Mouse (Mus musculus) thymus, adult 2 months (tissue): Measurements from ENCODE around the gene Ttc21a. TPM values are rescaled to one million over a fixed set of nuclear protein-coding genes. Genes with fewer than 3 reads are reported as not detected.

Source experiments
- DNase-seq: peaks from one replicate; pipeline ENCODE4 v3.0.0; 2021
- H3K27ac ChIP-seq: fragments of 200-500 bp; 2 replicates; pipeline ENCODE4 v1.5.1; 2012; ENCODE audit warnings: low read length, control low read depth; ENCODE audit not compliant: control insufficient read depth, insufficient read depth
- H3K27me3 ChIP-seq: fragments of 200-500 bp; 2 replicates; pipeline ENCODE4 v1.6.1; 2012; ENCODE audit warnings: mild to moderate bottlenecking, low read length, moderate library complexity, mixed read lengths; ENCODE audit not compliant: control insufficient read depth, insufficient read depth
- H3K36me3 ChIP-seq: fragments of 200-500 bp; 2 replicates; pipeline ENCODE4 v1.6.1; 2012; ENCODE audit warnings: mild to moderate bottlenecking, low read length, moderate library complexity; ENCODE audit not compliant: control insufficient read depth, insufficient read depth
- H3K4me1 ChIP-seq: fragments of 200-500 bp; replicated peaks from 2 replicates; pipeline ENCODE4 v1.6.1; 2012; ENCODE audit warnings: low read length; ENCODE audit not compliant: control insufficient read depth, insufficient read depth
- H3K4me3 ChIP-seq: fragments of 200-500 bp; 2 replicates; pipeline ENCODE4 v1.5.1; 2012; ENCODE audit warnings: mild to moderate bottlenecking, low read length, control low read depth, moderate library complexity; ENCODE audit not compliant: control insufficient read depth, insufficient read depth
- CTCF ChIP-seq: fragments of 200-500 bp; IDR thresholded peaks from 2 replicates; pipeline ENCODE4 v1.5.1; 2012; ENCODE audit warnings: mild to moderate bottlenecking, control low read depth, low read length, moderate library complexity, borderline replicate concordance; ENCODE audit not compliant: control insufficient read depth, poor library complexity, insufficient read depth; ENCODE audit errors: extremely low read depth
- POLR2A ChIP-seq: fragments of 200-500 bp; IDR thresholded peaks from 2 replicates; pipeline ENCODE4 v1.6.1; 2012; ENCODE audit warnings: mild to moderate bottlenecking, low read length, control low read depth, moderate library complexity; ENCODE audit not compliant: control insufficient read depth, poor library complexity, insufficient read depth; ENCODE audit errors: extremely low read depth
- WGBS: fragments of 180-500 bp; shearing (Covaris S2); methylation state at CpG from one replicate; pipeline ENCODE4 v1.1.7; 2018; 5-methylcytosine and 5-hydroxymethylcytosine counted together
- polyA plus RNA-seq: library from polyadenylated mRNA; depleted of rRNA; stranded (reverse); fragments of >200 nt; gene quantifications from 2 replicates; pipeline ENCODE4 v1.2.3, GENCODE M21; 2012

Ttc21a gene
- polyA plus RNA-seq, 1 experiment: 0.18 TPM

DNA sequence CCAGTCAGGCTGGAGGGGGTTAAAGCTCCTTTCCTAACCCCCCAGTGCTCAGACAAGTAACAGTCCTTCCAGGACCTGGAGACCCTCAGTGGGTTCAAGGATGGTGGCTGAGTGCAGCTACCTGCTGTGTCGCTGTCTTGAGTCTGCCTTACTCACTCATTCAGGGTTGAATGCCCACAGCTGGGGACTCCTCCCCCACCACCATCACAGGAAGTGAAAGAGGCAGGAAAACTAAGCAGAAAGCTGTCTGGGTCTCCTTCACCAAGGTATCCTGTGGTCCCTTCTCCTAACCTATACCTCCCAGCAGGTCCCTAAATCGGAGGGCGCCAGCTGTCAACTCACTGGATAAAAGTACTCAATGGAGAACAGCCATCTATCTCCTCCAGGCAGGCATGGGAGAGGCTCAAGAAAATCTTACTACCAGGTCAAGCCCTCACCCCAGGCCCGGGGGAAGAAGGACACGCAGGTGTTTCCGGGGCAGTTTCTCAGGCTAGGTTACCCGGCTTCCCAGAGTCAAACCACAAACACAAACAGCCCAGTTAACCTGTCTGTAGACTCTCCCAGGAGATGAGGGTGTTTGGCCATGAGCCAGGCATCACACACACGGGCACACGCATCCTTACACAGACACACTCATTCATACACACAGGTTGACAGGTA lies 40.9 kb downstream of the Ttc21a start:
- no peaks in the 10 kb centered on the region for H3K27me3 ChIP-seq
- H3K36me3 ChIP-seq: peaks cover 25% of the 10 kb centered on the region
- H3K27ac ChIP-seq: peak overlapping the region; percentile 93
- peak overlapping the region; percentile 57 for H3K4me3 ChIP-seq
- TF ChIP-seq POLR2A: no peak; the same call in 1 of the 2 replicates
- TF ChIP-seq CTCF: no peak
- DNase-seq: peak; percentile 84
- 3% methylated on average over 9 of the region's 9 CpGs for WGBS
- H3K4me1 ChIP-seq: peaks cover 41% of the 10 kb centered on the region

DNA sequence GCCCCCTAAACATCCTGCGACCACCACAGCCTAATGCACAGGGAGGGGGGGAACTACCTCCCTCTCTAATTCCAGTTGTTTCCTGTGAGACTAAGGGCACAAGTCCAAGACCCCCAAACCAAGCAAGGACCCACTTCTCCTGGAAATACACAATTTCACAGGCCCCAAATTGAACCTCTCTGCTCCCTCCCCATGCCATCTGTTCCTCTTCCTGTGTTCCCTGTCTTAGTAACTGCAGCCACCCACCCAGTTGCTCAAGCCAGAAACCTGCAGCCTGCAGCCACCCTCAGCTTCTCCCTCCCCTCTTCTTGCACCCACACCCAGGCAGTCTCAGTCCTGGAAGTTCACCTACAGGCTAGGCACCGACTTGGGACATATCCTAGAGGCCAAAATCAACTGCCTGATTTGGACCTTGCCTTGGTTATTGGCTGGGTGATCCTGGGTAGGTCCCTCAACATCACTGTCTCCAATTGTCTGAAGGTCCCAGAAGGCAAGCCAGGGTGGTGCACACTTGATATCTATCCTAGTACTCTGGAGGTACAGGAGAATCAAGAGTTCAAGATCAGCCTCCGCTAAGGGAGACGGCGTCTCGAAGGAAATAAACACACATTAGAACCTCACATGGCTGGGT lies 41.5 kb downstream of the Ttc21a start:
- peak overlapping the region; percentile 93 for H3K27ac ChIP-seq
- 53% methylated on average over 6 of the region's 6 CpGs for WGBS
- TF ChIP-seq POLR2A (no peak), CTCF (no peak)
- H3K27me3 ChIP-seq: no peaks in the 10 kb centered on the region
- DNase-seq: peak; percentile 44
- peaks cover 42% of the 10 kb centered on the region for H3K4me1 ChIP-seq
- H3K36me3 ChIP-seq: peaks cover 18% of the 10 kb centered on the region
- H3K4me3 ChIP-seq: peak overlapping the region; percentile 57

DNA sequence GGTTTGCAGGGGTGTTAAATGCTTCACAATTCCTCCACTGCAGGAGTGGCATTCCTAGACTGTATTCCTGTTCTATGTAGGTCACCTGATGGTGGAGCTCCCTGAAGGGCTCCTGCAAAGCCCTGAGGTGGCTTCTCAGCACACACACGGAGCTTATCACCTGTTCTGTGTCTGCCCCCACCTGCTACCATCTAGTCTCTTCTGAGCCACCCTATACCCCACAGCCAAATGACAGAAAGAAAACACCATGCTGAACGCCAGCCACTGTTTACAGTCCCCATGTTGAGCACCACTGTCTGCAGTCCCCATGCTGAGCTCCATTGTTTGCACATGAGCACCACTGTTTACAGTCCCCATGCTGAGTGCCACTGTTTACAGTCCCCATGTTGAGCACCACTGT lies 42.3 kb downstream of the Ttc21a start:
- TF ChIP-seq CTCF: no peak
- no peak for TF ChIP-seq POLR2A
- peaks cover 50% of the 10 kb centered on the region for H3K4me1 ChIP-seq
- H3K27me3 ChIP-seq: no peaks in the 10 kb centered on the region
- DNase-seq: no peak
- WGBS: 10% methylated on average over 2 of the region's 2 CpGs
- H3K27ac ChIP-seq: peak overlapping the region; percentile 93
- peak overlapping the region; percentile 9; the same call in 1 of the 2 replicates for H3K4me3 ChIP-seq
- peaks cover 11% of the 10 kb centered on the region for H3K36me3 ChIP-seq

DNA sequence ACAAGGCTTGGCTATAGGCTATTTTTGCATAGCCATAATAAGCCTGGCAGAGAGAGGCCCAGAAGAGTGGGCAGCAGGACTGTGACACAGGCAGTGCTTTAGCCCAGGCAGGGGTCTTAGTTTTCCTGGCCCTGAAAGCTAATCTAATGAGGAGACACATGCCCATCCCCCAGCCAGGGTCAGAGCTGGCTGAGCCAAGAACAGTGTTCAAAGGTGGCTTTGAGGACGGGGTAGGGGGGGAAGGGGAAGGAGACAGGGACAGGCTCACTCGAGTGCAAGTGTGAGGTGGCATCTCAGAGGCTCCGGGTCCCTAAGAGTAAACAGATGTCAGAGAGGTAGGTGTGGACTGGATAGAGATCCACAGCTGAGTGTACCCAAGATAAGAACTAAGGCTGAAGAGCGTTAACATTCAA lies 43.4 kb downstream of the Ttc21a start:
- Histone ChIP-seq H3K4me1 (peaks cover 59% of the 10 kb centered on the region), H3K27ac (peak overlapping the region; percentile 98), H3K36me3 (peaks cover 5% of the 10 kb centered on the region; the same call in 1 of the 2 replicates), H3K4me3 (peak overlapping the region; percentile 87), H3K27me3 (no peaks in the 10 kb centered on the region)
- peak; percentile 44 for DNase-seq
- TF ChIP-seq POLR2A: no peak
- no peak for TF ChIP-seq CTCF
- WGBS: 5% methylated on average over 4 of the region's 4 CpGs

DNA sequence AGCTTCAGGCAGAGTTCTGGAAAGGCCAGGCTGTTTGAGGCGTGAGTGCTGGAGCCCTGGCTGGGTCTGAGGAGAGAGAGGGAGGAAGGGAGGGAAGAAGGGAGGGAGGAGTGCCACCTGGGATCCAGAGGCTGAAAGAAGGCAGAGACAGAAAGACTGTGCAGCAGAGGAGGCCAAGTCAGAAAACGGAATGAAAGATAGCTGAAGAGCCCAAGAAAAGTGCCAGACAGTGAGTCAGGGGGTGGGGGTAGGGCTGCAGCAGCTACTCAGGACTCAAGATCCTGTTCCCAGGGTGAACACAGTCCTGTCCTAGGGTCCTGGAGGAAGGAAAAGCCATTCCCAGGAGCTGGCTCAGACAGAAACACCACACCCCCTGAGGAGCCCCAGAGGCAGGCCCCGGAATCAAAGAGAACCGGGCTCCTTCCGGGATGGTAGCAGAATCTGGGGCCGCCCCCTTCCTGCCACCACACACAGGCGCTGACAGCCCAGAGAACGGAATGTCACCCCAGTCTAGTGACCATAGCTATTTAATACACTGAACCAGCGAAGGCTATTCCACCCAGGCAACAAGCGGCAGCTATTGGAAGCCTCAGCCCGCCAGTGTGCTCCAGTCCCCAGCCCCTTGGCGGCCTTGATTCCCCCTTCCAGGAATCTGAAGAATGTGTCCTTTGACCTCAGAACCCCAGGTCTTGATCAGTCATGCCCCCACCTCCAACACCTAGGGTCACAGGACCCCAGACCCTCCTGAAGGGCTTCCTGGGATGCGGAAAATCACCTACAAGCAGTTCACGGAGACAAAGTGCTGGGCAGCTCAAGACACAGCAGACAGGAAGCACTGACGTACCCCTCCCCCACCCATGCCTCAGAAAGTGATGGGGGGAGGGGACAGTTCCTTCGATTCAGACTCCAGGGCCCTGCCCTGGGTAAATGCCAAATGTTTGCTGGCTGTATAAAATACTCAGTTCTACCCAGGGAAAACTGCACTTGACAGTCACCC lies 44.1 kb downstream of the Ttc21a start:
- Histone ChIP-seq H3K36me3 (peaks cover 1% of the 10 kb centered on the region; the same call in 1 of the 2 replicates), H3K27me3 (no peaks in the 10 kb centered on the region), H3K27ac (peak overlapping the region; percentile 98), H3K4me3 (peak overlapping the region; percentile 87), H3K4me1 (peaks cover 61% of the 10 kb centered on the region)
- WGBS: 2% methylated on average over 16 of the region's 16 CpGs
- TF ChIP-seq CTCF (no peak), POLR2A (peak; percentile 63; the same call in 1 of the 2 replicates)
- DNase-seq: peak; percentile 86

DNA sequence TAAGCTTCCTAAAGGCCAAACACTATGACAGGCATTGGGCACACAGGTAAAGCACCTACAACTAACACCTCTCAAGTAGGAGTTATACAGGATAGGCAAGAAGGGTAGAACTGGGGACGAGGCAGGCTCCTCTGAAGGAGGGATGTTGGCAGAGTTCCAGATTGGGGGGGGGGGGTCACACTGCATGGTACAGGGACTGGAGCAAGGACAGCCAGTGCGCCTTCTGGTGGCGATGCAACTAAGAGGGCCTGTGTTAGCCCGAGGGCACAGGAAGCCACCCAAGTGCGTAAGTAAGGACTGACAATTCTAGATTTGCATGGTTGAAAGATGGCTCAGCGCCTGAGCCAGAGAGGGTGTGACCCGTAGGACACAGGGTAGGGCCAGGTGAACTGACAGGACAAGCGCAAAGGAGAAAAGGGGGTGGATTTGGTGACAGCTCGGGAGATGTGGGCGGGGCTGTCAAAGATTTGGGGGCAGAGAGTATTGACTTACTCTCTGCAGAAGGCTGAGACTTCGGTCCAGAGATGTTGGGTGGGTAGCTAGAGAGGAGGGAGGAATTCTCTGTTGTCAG lies 44.9 kb downstream of the Ttc21a start:
- WGBS: 0% methylated on average over 11 of the region's 11 CpGs
- peak; percentile 85 for DNase-seq
- peaks cover 53% of the 10 kb centered on the region for H3K4me1 ChIP-seq
- no peaks in the 10 kb centered on the region for H3K36me3 ChIP-seq
- peak; percentile 70; the same call in 1 of the 2 replicates for TF ChIP-seq CTCF
- no peak for TF ChIP-seq POLR2A
- H3K27ac ChIP-seq: peak overlapping the region; percentile 98
- H3K27me3 ChIP-seq: no peaks in the 10 kb centered on the region
- H3K4me3 ChIP-seq: peak overlapping the region; percentile 87
